30 mouse cellular contexts compared by ENCODE assay signal in the genomic region with DNA sequence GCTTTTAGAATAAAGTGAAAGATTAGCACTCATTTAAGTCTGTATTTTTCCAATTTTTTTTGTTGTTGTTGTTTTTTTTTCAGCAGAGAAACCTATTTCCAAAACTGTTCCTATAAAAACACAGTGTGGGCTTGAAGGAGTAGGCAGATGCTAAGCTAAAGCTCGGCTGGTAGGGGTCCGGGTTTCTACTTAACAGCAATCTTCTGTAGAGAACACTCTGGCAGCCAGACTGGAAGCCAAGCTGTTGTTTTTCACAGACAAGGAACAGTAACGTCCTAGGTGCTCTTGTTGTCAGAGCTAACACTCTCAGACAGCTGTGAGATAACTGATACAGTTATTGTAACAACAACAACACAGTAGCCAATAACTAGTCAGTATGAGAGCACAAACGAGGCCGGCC.
DNase-seq lines count a peak whose midpoint lies in the region; ATAC-seq and TF ChIP-seq lines count a peak whose summit lies in the region.
"Had no signal": no experiment of that assay in that cellular context is flagged by ENCODE, and none has a peak within 500 bp of the region (broad histone marks: within the 10 kb centered on the region; RNA-seq: fewer than 3 reads in every experiment).

No protein-coding gene starts in this region.

- no peaks in the 10 kb centered on the region for H3K9me3 ChIP-seq in forebrain, embryonic 14.5 days (replicated peaks; ENCODE audit: control insufficient read depth, low read length)
- no peaks in the 10 kb centered on the region for H3K9me3 ChIP-seq in forebrain, embryonic 10.5 days
- H3K9me3 ChIP-seq: embryonic facial prominence, embryonic 10.5 days; embryonic facial prominence, embryonic 13.5 days; forebrain, embryonic 15.5 days; heart, embryonic 10.5 days; heart, embryonic 13.5 days; hindbrain, embryonic 15.5 days; intestine, embryonic 15.5 days had no signal

- no peak overlapping the region for H3K4me2 ChIP-seq in forebrain, embryonic 14.5 days (ENCODE audit: low read length)
- H3K4me2 ChIP-seq: embryonic facial prominence, embryonic 13.5 days; forebrain, embryonic 15.5 days; heart, embryonic 13.5 days; hindbrain, embryonic 15.5 days; intestine, embryonic 15.5 days had no signal

- peak; percentile 35 for DNase-seq in forebrain, embryonic 14.5 days (ENCODE audit: low spot score)
- no peak for DNase-seq in forebrain, embryonic 10.5 days (ENCODE audit: extremely low spot score, low spot score)
- no peak for DNase-seq in layer of hippocampus, adult 2 months (ENCODE audit: low spot score in 2 of 2)
- no peak for DNase-seq in layer of hippocampus, adult 9-11 months
- peak; percentile 56 to 75 for DNase-seq in right cerebral cortex, postnatal 10 days (ENCODE audit: low spot score in 2 of 2)
- no peak for DNase-seq in right cerebral cortex, postnatal 25 days
- DNase-seq: adrenal gland, adult 2 months; adrenal gland, postnatal 14 days; B cell, adult 2 months; cerebellum, adult 18-20 months; cerebellum, adult 9-10 months; cerebellum, postnatal 36 days; embryo, embryonic 11 days; gastrocnemius, postnatal 10 days; gastrocnemius, postnatal 36 days; heart, adult 2 months; heart, postnatal 14 days; heart, postnatal 4 days had no signal

- 74% methylated on average over 5 of the region's 5 CpGs for WGBS in forebrain, embryonic 14.5 days
- WGBS in forebrain, embryonic 10.5 days, result 82% methylated on average over 5 of the region's 5 CpGs

- no peak overlapping the region for H3K27ac ChIP-seq in forebrain, embryonic 14.5 days (ENCODE audit: low read depth, low read length)
- H3K27ac ChIP-seq in forebrain, embryonic 10.5 days, result no peak overlapping the region
- peak overlapping the region; percentile 72 for H3K27ac ChIP-seq in layer of hippocampus, adult 2 months
- H3K27ac ChIP-seq: embryonic facial prominence, embryonic 10.5 days; embryonic facial prominence, embryonic 13.5 days; forebrain, embryonic 15.5 days; heart, adult 2 months; heart, embryonic 10.5 days; heart, embryonic 13.5 days; hindbrain, embryonic 15.5 days; intestine, embryonic 15.5 days had no signal

- no peak for TF ChIP-seq CTCF in layer of hippocampus, adult 2 months (conservative IDR thresholded peaks at IDR 0.05)

- no peak overlapping the region for H3K4me3 ChIP-seq in forebrain, embryonic 14.5 days (ENCODE audit: low read depth, low read length)
- no peak overlapping the region for H3K4me3 ChIP-seq in forebrain, embryonic 10.5 days
- no peak overlapping the region for H3K4me3 ChIP-seq in layer of hippocampus, adult 2 months
- H3K4me3 ChIP-seq: embryonic facial prominence, embryonic 10.5 days; embryonic facial prominence, embryonic 13.5 days; erythroblast, embryonic 14.5 days; forebrain, embryonic 15.5 days; heart, adult 2 months; heart, embryonic 10.5 days; heart, embryonic 13.5 days; hindbrain, embryonic 15.5 days; intestine, embryonic 15.5 days had no signal

- H3K36me3 ChIP-seq in forebrain, embryonic 14.5 days (ENCODE audit: control insufficient read depth, insufficient read depth, low read length), result no peaks in the 10 kb centered on the region
- H3K36me3 ChIP-seq in forebrain, embryonic 10.5 days (replicated peaks), result no peaks in the 10 kb centered on the region
- H3K36me3 ChIP-seq: embryonic facial prominence, embryonic 10.5 days; embryonic facial prominence, embryonic 13.5 days; forebrain, embryonic 15.5 days; G1E; heart, embryonic 10.5 days; heart, embryonic 13.5 days; hindbrain, embryonic 15.5 days; intestine, embryonic 15.5 days had no signal

- no peak overlapping the region for H3K9ac ChIP-seq in forebrain, embryonic 14.5 days (ENCODE audit: low read length)
- H3K9ac ChIP-seq: embryonic facial prominence, embryonic 13.5 days; forebrain, embryonic 15.5 days; heart, embryonic 13.5 days; hindbrain, embryonic 15.5 days; intestine, embryonic 15.5 days had no signal

- no peaks in the 10 kb centered on the region for H3K4me1 ChIP-seq in forebrain, embryonic 14.5 days (ENCODE audit: control insufficient read depth, insufficient read depth, low read length)
- peaks cover 8% of the 10 kb centered on the region; the same call in 1 of the 2 replicates for H3K4me1 ChIP-seq in forebrain, embryonic 10.5 days
- H3K4me1 ChIP-seq: embryonic facial prominence, embryonic 10.5 days; embryonic facial prominence, embryonic 13.5 days; heart, embryonic 10.5 days; heart, embryonic 13.5 days; hindbrain, embryonic 15.5 days; intestine, embryonic 15.5 days had no signal

- ATAC-seq in forebrain, embryonic 14.5 days, result no peak
- ATAC-seq in activated CD4-positive, CD25-positive, alpha-beta regulatory T cell, adult 4 months, result no peak
- ATAC-seq: forebrain, embryonic 15.5 days; intestine, embryonic 15.5 days; Patski had no signal

- no peaks in the 10 kb centered on the region for H3K27me3 ChIP-seq in forebrain, embryonic 14.5 days (replicated peaks; ENCODE audit: control insufficient read depth, insufficient read depth, low read length)
- no peaks in the 10 kb centered on the region for H3K27me3 ChIP-seq in forebrain, embryonic 10.5 days (ENCODE audit: poor library complexity, severe bottlenecking)
- H3K27me3 ChIP-seq: CH12.LX; embryonic facial prominence, embryonic 13.5 days; forebrain, embryonic 15.5 days; heart, embryonic 13.5 days; hindbrain, embryonic 15.5 days; intestine, embryonic 15.5 days had no signal

Comparison
In these comparisons a context has a peak if more than half of its experiments do, and no peak if none do; other contexts are left out.
1. DNase-seq: peak in forebrain, embryonic 14.5 days (single experiment) and right cerebral cortex, postnatal 10 days (2 of 2); none in forebrain, embryonic 10.5 days (single experiment), layer of hippocampus, adult 2 months (0 of 2), layer of hippocampus, adult 9-11 months (single experiment) and right cerebral cortex, postnatal 25 days (single experiment).